Mouse (Mus musculus) hematopoietic multipotent progenitor cell, adult 10-12 weeks (in vitro differentiated cells): Measurements from ENCODE around the gene Get4. TPM values are rescaled to one million over a fixed set of nuclear protein-coding genes. Genes with fewer than 3 reads are reported as not detected.

ENCODE experiments used
- polyA plus RNA-seq: library from polyadenylated mRNA; stranded (reverse); fragments of >175 nt; gene quantifications from 2 replicates; pipeline ENCODE4 v1.2.3, GENCODE M21; 2012; ENCODE audit warnings: low replicate concordance

Get4 gene
- polyA plus RNA-seq, result 42.3 and 63.4 TPM in 2 replicates

DNA sequence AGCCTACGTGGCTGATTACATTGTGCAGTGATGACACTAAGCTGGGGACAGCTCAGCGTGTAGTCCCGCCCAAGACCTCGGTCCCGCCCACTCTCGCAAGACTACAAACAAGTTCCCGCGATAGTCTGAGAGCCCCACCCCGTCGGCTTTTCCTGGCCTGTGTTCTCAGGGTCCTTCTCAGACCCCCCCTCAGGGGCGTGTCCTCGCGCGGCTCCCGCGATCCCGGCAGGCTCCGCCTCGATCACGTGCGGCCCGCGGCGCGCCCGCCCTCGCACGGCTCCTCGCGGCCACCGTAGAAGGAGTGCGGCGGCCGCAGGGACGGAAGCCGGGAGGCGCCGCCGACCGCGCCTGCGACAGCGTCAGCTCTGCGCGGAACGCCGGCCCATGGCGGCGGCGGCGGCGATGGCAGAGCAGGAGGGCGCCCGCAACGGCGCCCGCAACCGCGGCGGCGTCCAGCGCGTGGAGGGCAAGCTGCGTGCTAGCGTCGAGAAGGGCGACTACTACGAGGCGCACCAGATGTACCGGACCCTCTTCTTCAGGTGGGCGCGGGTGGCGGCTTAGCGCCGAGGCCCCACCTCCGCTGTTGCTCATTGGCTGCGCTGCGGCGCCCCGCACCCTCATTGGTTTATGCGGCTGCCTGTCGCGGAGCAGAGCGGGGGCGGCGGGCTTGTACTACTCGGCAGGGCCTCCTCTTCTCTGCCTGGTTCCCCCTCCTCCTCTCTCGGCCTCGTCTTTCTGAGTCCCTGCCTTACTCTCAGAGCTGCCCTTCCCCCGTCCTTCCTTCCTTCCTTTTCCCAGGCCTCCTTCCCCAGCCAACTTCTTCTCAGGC is at the start of gene Get4:
TSS of gene Get4 (plus strand) at position 244 of the 829 bp plus-strand sequence.

Other genes starting within 250 kb of the Get4 start
- gene Prkar1b, start 102.3 kb upstream of the Get4 start, polyA plus RNA-seq, result 3.9 and 14.7 TPM in 2 replicates
- gene Dnaaf5, start 102.1 kb upstream of the Get4 start, polyA plus RNA-seq, result 53.5 and 77.3 TPM in 2 replicates
- gene Sun1, start 51.7 kb upstream of the Get4 start, polyA plus RNA-seq, result 12.1 and 16.1 TPM in 2 replicates
- 29.3 and 40.9 TPM in 2 replicates for gene Adap1, start 73.3 kb downstream of the Get4 start, polyA plus RNA-seq
- 27.1 and 46.7 TPM in 2 replicates for gene Cox19, start 99.1 kb downstream of the Get4 start, polyA plus RNA-seq
- not detected in 2 replicates for gene Cyp2w1, start 100.3 kb downstream of the Get4 start, polyA plus RNA-seq
- 26.1 and 34.3 TPM in 2 replicates for gene Gpr146, start 125.4 kb downstream of the Get4 start, polyA plus RNA-seq
- 1.9 and 4.5 TPM in 2 replicates for gene C130050O18Rik, start 153.0 kb downstream of the Get4 start, polyA plus RNA-seq
- 0.05 TPM in 1 of 2 replicates, not detected in the other for gene Gper1, start 170.8 kb downstream of the Get4 start, polyA plus RNA-seq
- gene 3110082I17Rik, start 208.2 kb downstream of the Get4 start, polyA plus RNA-seq, result 13.5 and 26.7 TPM in 2 replicates
- 2.4 and 2.9 TPM in 2 replicates for gene Zfand2a, start 232.2 kb downstream of the Get4 start, polyA plus RNA-seq